Mouse (Mus musculus) liver, embryonic 11.5 days (tissue): ENCODE results near the gene Auh. TPM values are rescaled to one million over a fixed set of nuclear protein-coding genes. Genes with fewer than 3 reads are reported as not detected.

ENCODE experiments used
- ATAC-seq: fragments of 200-750 bp; cut with Nextera tagmentation; replicated peaks from 2 replicates; pipeline ENCODE4 v1.8.0; 2017; ENCODE audit warnings: moderate number of reproducible peaks, mild to moderate bottlenecking, moderate TSS enrichment, moderate library complexity; ENCODE audit not compliant: low FRiP score
- DNase-seq: peaks from one replicate; pipeline ENCODE4 v3.0.0-alpha.2; 2017; ENCODE audit warnings: low spot score
- H3K27ac ChIP-seq: fragments of 300-500 bp; sonication (generic); 2 replicates; pipeline ENCODE4 v1.5.1; 2014; ENCODE audit warnings: mild to moderate bottlenecking, low read depth, low read length, control low read depth
- H3K27me3 ChIP-seq: fragments of 300-500 bp; sonication (generic); replicated peaks from 2 replicates; pipeline ENCODE4 v1.6.1; 2014; ENCODE audit warnings: low read length, mixed read lengths; ENCODE audit not compliant: control insufficient read depth, insufficient read depth
- H3K36me3 ChIP-seq: fragments of 300-500 bp; sonication (generic); 2 replicates; pipeline ENCODE4 v1.6.1; 2014; ENCODE audit warnings: mild to moderate bottlenecking, low read length, moderate library complexity, mixed read lengths; ENCODE audit not compliant: control insufficient read depth, insufficient read depth
- H3K4me1 ChIP-seq: fragments of 300-500 bp; sonication (generic); replicated peaks from 2 replicates; pipeline ENCODE4 v1.6.1; 2014; ENCODE audit warnings: low read length, mixed read lengths; ENCODE audit not compliant: control insufficient read depth, insufficient read depth
- H3K4me2 ChIP-seq: fragments of 300-500 bp; sonication (generic); 2 replicates; pipeline ENCODE4 v1.6.1; 2014; ENCODE audit warnings: mild to moderate bottlenecking, control low read depth, moderate library complexity
- H3K4me3 ChIP-seq: fragments of 300-500 bp; sonication (generic); 2 replicates; pipeline ENCODE4 v1.5.1; 2014; ENCODE audit warnings: low read depth, low read length, control low read depth
- H3K9ac ChIP-seq: fragments of 300-500 bp; sonication (generic); 2 replicates; pipeline ENCODE4 v1.6.1; 2014; ENCODE audit warnings: low read depth, low read length, control low read depth
- H3K9me3 ChIP-seq: fragments of 300-500 bp; sonication (generic); 2 replicates; pipeline ENCODE4 v1.6.1; 2016; ENCODE audit warnings: low read length, inconsistent platforms, mixed read lengths; ENCODE audit not compliant: control insufficient read depth
- WGBS: fragments of 180-500 bp; shearing (Covaris S2); extraction: QIAGEN DNeasy Blood & Tissue Kit; methylation state at CpG from one replicate; pipeline ENCODE4 v1.1.7; 2014; 5-methylcytosine and 5-hydroxymethylcytosine counted together
- polyA plus RNA-seq: library from polyadenylated mRNA; unstranded; fragments of >200 nt; fragmentation: Nextera tagmentation; extraction: Ambion mirVana; gene quantifications from 2 replicates; pipeline ENCODE4 v1.2.1, GENCODE M21; 2014

Auh gene
- polyA plus RNA-seq, 1 experiment from 2014 or later: 35.4 TPM

DNA sequence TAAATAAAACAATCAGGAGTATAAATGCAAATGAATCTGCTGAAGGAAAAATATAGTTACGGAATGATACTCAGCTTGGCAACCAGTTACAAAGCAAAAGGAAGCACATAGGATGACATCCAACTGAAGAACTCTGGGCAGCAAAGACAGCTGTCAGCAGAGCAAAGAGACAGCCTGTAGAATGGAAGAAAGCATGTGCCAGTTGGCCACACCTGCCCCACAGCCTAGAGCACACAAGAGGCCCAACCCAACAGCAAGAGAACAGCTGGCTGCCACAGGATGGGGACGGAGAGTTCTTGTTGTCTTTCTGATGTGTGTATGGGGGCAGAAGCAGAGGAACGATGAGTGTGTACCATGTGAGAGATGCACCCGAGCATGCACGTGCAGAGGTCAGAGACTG is 29.8 kb downstream of the Auh start:
- Histone ChIP-seq H3K4me2 (no peak overlapping the region), H3K4me1 (peaks cover 7% of the 10 kb centered on the region; the same call in 1 of the 2 replicates), H3K27me3 (no peaks in the 10 kb centered on the region), H3K4me3 (no peak overlapping the region), H3K36me3 (no peaks in the 10 kb centered on the region), H3K9me3 (no peaks in the 10 kb centered on the region), H3K27ac (no peak overlapping the region), H3K9ac (no peak overlapping the region)
- DNase-seq (no peak), ATAC-seq (no peak)
- 90% methylated on average over 5 of the region's 5 CpGs for WGBS

DNA sequence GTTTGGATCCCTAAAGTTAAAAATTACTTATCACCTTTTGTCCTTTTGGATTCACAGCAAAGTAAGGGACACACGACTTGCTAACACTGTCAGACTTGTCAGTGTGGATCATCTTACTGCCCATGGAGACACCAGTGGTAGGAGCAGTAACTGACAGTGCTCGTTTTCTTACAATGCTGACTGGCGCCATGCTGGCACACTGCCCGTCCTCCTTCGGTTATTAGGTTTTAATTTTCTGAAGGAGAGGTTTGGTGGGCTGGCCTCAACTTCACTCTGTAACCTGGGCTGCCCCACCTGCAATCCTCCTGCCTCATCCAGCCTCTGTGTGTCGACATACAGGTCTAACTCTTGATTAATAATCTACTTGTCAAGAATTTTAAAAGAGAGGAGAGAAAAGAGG is 31.7 kb downstream of the Auh start:
- H3K36me3 ChIP-seq: no peaks in the 10 kb centered on the region
- DNase-seq (no peak), ATAC-seq (no peak)
- H3K9me3 ChIP-seq: no peaks in the 10 kb centered on the region
- no peaks in the 10 kb centered on the region for H3K4me1 ChIP-seq
- WGBS: 82% methylated on average over 6 of the region's 6 CpGs
- no peak overlapping the region for H3K27ac ChIP-seq
- H3K4me2 ChIP-seq: no peak overlapping the region
- H3K9ac ChIP-seq: no peak overlapping the region
- H3K4me3 ChIP-seq: no peak overlapping the region
- H3K27me3 ChIP-seq: no peaks in the 10 kb centered on the region

GRCm38 (mm10) chr13:52892791-52893190 is 36.7 kb downstream of the Auh start:
- 96% methylated on average over 1 of the region's 1 CpGs for WGBS
- no peak overlapping the region for H3K27ac ChIP-seq

GRCm38 (mm10) chr13:52892065-52892503 is 37.4 kb downstream of the Auh start:
- peaks cover 4% of the 10 kb centered on the region; the same call in 1 of the 2 replicates for H3K4me1 ChIP-seq
- H3K9ac ChIP-seq: no peak overlapping the region
- no peak for ATAC-seq
- no peaks in the 10 kb centered on the region for H3K27me3 ChIP-seq
- no peaks in the 10 kb centered on the region for H3K9me3 ChIP-seq
- H3K4me2 ChIP-seq: no peak overlapping the region
- H3K4me3 ChIP-seq: no peak overlapping the region
- 46% methylated on average over 10 of the region's 10 CpGs for WGBS
- no peak for DNase-seq
- H3K36me3 ChIP-seq: no peaks in the 10 kb centered on the region
- no peak overlapping the region for H3K27ac ChIP-seq

More at GRCm38 (mm10) chr13:52892791-52893190, 36.7 kb downstream of the Auh start:
- H3K9ac ChIP-seq: no peak overlapping the region
- no peak for ATAC-seq
- no peaks in the 10 kb centered on the region for H3K36me3 ChIP-seq
- H3K27me3 ChIP-seq: no peaks in the 10 kb centered on the region
- H3K4me3 ChIP-seq: no peak overlapping the region
- peaks cover 4% of the 10 kb centered on the region; the same call in 1 of the 2 replicates for H3K4me1 ChIP-seq
- H3K4me2 ChIP-seq: no peak overlapping the region
- DNase-seq: no peak
- H3K9me3 ChIP-seq: no peaks in the 10 kb centered on the region

DNA sequence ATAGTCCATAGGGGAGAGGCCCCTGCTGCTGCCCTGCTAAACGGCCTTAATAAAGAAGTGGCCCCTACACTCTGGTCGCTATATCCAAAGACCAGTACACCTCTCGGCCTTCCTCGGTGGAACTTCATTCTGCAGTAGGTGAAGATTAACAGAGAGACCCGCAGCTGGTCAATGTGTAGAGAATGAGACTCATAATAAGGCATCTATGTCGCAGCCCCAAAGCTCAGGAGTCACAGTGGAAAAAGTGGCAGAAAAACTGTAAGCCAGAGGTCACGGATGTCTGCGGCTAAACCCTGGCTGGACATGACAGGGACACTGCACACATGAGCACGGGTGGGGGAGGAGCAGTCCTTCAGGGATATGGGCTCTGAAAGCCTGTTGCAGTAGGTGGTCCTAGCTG is 39.2 kb downstream of the Auh start:
- no peak overlapping the region for H3K4me3 ChIP-seq
- WGBS: 88% methylated on average over 9 of the region's 9 CpGs
- ATAC-seq: no peak

DNA sequence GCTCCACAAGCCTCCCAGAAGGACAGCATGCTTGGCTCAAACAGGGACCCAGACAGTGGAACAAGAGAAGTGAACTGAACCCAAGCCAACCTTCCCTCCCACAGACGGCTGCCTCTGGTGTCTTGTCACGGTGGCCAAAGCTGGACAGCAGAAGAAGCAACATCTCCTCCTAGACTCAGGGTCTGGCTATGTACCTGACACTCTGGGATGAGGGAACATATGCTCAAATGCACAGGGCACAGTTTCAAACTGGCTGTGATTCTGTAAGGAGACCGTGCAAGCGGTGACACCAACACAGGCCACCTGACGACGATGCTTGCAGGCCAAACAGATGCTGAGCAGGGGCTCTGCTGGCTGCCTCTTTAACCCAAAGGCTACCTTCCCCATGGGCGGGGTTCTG is 42.7 kb downstream of the Auh start:
- DNase-seq: no peak
- Histone ChIP-seq H3K4me1 (no peaks in the 10 kb centered on the region), H3K9ac (no peak overlapping the region), H3K36me3 (no peaks in the 10 kb centered on the region), H3K9me3 (no peaks in the 10 kb centered on the region), H3K4me3 (no peak overlapping the region), H3K27me3 (no peaks in the 10 kb centered on the region), H3K27ac (no peak overlapping the region), H3K4me2 (no peak overlapping the region)
- WGBS: 90% methylated on average over 7 of the region's 7 CpGs
- no peak for ATAC-seq

More for the DNA sequence above, 39.2 kb downstream of the Auh start:
- no peaks in the 10 kb centered on the region for H3K36me3 ChIP-seq
- H3K4me1 ChIP-seq: peaks cover 4% of the 10 kb centered on the region; the same call in 1 of the 2 replicates
- DNase-seq: no peak
- H3K9me3 ChIP-seq: no peaks in the 10 kb centered on the region
- H3K27ac ChIP-seq: no peak overlapping the region
- H3K9ac ChIP-seq: no peak overlapping the region
- H3K4me2 ChIP-seq: no peak overlapping the region
- no peaks in the 10 kb centered on the region for H3K27me3 ChIP-seq

DNA sequence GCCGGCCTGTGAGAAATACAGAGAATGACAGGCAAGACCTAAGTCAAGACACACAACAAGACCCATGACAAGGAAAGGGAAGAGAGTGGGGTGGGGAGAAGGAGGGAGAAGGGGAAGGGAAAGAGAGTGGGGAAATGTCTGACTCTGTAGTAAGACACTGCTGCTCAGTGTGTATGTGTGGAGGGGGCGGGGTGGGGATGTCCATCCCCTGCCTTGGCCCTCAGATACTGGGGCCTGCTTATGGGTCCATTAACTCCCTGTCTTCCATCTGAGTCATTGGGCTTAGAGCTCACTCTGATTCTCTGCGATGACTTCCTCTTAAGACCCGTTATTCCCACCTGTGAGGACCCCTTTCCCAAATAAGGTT is 45.5 kb downstream of the Auh start:
- H3K4me2 ChIP-seq: no peak overlapping the region
- no peak overlapping the region for H3K9ac ChIP-seq
- H3K9me3 ChIP-seq: no peaks in the 10 kb centered on the region
- no peak overlapping the region for H3K27ac ChIP-seq
- WGBS: 73% methylated on average over 4 of the region's 4 CpGs
- H3K4me1 ChIP-seq: no peaks in the 10 kb centered on the region
- ATAC-seq (no peak), DNase-seq (no peak)
- H3K4me3 ChIP-seq: no peak overlapping the region
- H3K36me3 ChIP-seq: no peaks in the 10 kb centered on the region
- no peaks in the 10 kb centered on the region for H3K27me3 ChIP-seq

DNA sequence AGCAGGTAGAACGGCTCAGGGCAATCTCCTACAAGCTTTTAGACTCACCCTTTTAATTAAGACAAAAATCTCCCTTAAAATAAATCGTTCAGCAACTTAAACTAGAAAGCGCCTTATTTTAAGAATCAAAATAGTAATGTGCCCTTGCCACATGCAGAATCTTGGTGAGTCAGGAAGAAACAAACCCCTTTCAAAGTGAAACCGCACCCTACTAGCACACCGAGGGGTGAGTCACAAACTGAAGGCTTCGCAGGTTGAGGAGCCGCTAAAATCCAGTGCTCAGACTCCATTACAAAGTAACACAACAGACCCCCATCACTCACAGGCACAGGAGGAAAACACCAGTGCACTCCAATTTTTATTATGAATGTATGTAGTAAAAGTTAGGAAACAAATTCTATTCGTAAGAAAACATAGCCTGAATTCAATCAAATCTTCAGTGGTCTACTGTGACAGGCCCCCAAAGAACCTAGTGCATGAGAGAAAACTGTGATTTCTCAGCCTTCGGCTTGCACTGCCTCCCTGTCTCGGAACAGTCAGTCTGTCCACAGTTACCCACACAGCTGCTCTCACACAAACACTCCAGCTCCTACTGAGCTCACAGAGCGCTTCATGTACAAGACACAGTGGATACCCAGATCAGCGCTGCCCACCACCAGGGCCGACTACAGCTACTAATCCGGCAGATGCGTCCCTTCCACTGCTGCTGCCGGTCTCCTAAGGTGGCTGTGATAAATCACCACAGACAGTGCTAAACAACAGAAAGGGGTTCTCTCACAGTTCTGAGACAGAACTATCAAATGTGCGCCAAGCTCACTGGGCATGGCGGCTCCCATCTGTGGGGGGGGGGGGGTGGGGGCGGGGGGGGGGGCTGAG is 46.2 kb downstream of the Auh start:
- DNase-seq: no peak
- no peak for ATAC-seq
- no peaks in the 10 kb centered on the region for H3K36me3 ChIP-seq
- H3K9me3 ChIP-seq: no peaks in the 10 kb centered on the region
- no peak overlapping the region for H3K4me2 ChIP-seq
- H3K9ac ChIP-seq: no peak overlapping the region
- no peak overlapping the region for H3K4me3 ChIP-seq
- H3K27ac ChIP-seq: no peak overlapping the region
- no peaks in the 10 kb centered on the region for H3K4me1 ChIP-seq
- H3K27me3 ChIP-seq: no peaks in the 10 kb centered on the region
- 76% methylated on average over 17 of the region's 19 CpGs for WGBS

GRCm38 (mm10) chr13:52880386-52880785 is 49.1 kb downstream of the Auh start:
- no peaks in the 10 kb centered on the region for H3K9me3 ChIP-seq
- DNase-seq: no peak
- no peak for ATAC-seq
- no peak overlapping the region for H3K27ac ChIP-seq
- no peak overlapping the region for H3K4me2 ChIP-seq
- no peak overlapping the region for H3K9ac ChIP-seq
- WGBS: 73% methylated on average over 5 of the region's 5 CpGs
- no peaks in the 10 kb centered on the region for H3K4me1 ChIP-seq
- no peak overlapping the region for H3K4me3 ChIP-seq
- no peaks in the 10 kb centered on the region for H3K27me3 ChIP-seq
- no peaks in the 10 kb centered on the region for H3K36me3 ChIP-seq
